Mouse (Mus musculus): ENCODE data around the gene Bbx. TPM values are rescaled to one million over a fixed set of nuclear protein-coding genes. Genes with fewer than 3 reads are reported as not detected.

Gene Bbx
- polyA plus RNA-seq, 1 experiment from 2014 or later: 20.4 TPM

- Histone ChIP-seq H3K4me2 (no peak overlapping the region), H3K4me3 (no peak overlapping the region), H3K9me3 (no peaks in the 10 kb centered on the region), H3K27me3 (no peaks in the 10 kb centered on the region), H3K27ac (replicated peaks) (no peak overlapping the region), H3K36me3 (no peaks in the 10 kb centered on the region), H3K9ac (no peak overlapping the region), H3K4me1 (replicated peaks) (no peaks in the 10 kb centered on the region)
- ATAC-seq (ENCODE audit: low FRiP score, low read depth): no peak
- WGBS: 85% methylated on average over 3 of the region's 3 CpGs
Measured at GRCm38 (mm10) chr16:50388499-50388898, 43.7 kb downstream of the Bbx start.

DNA sequence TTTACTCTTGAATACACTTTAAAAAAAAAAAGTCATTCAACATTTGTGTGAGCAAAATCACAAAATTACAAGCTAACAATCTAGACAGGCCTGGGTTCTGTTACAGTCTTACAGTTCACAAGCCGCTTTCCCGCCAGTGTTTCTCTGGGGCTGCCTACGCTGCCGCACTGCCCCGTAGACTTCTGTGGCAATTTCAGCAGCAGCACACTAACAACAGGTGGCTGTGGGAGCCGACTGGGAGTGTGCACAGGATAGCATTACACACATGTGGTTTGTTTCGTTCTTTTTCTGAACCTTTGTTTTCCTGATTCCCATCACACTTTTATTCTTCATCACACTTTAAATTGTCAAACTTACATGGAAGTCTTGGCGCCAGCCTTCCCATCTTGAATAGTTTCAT lies 48.6 kb downstream of the Bbx start:
- H3K27me3 ChIP-seq: no peaks in the 10 kb centered on the region
- no peak overlapping the region for H3K4me3 ChIP-seq
- H3K27ac ChIP-seq (replicated peaks): no peak overlapping the region
- whole genome bisulfite sequencing: 97% methylated on average over 8 of the region's 8 CpGs
- no peak for ATAC-seq (ENCODE audit: low FRiP score, low read depth)
- no peaks in the 10 kb centered on the region for H3K36me3 ChIP-seq
- H3K4me2 ChIP-seq: no peak overlapping the region
- no peak overlapping the region for H3K9ac ChIP-seq
- H3K4me1 ChIP-seq (replicated peaks): peaks cover 17% of the 10 kb centered on the region
- no peaks in the 10 kb centered on the region for H3K9me3 ChIP-seq

- Histone ChIP-seq H3K27ac (replicated peaks) (peak overlapping the region; percentile 10; the same call in 1 of the 2 replicates), H3K9ac (peak overlapping the region; percentile 30; the same call in 1 of the 2 replicates), H3K27me3 (no peaks in the 10 kb centered on the region), H3K4me2 (peak overlapping the region; percentile 53), H3K4me3 (peak overlapping the region; percentile 25), H3K36me3 (no peaks in the 10 kb centered on the region), H3K9me3 (no peaks in the 10 kb centered on the region), H3K4me1 (replicated peaks) (peaks cover 17% of the 10 kb centered on the region)
- 20% methylated on average over 7 of the region's 7 CpGs for WGBS
- peak; percentile 86 for ATAC-seq (ENCODE audit: low FRiP score, low read depth)
Measured at GRCm38 (mm10) chr16:50381351-50381746, 50.8 kb downstream of the Bbx start.

- peak; percentile 93 for ATAC-seq (ENCODE audit: low FRiP score, low read depth)
- H3K9ac ChIP-seq: peak overlapping the region; percentile 30; the same call in 1 of the 2 replicates
- peak overlapping the region; percentile 25 for H3K4me3 ChIP-seq
- 17% methylated on average over 10 of the region's 10 CpGs for WGBS
- peaks cover 17% of the 10 kb centered on the region for H3K4me1 ChIP-seq (replicated peaks)
- H3K4me2 ChIP-seq: peak overlapping the region; percentile 53
- no peaks in the 10 kb centered on the region for H3K9me3 ChIP-seq
- no peaks in the 10 kb centered on the region for H3K36me3 ChIP-seq
- H3K27me3 ChIP-seq: no peaks in the 10 kb centered on the region
- peak overlapping the region; percentile 10; the same call in 1 of the 2 replicates for H3K27ac ChIP-seq (replicated peaks)
Measured at GRCm38 (mm10) chr16:50380682-50381350, 51.4 kb downstream of the Bbx start.

GRCm38 (mm10) chr16:50380232-50380631 lies 52.0 kb downstream of the Bbx start:
- peaks cover 17% of the 10 kb centered on the region for H3K4me1 ChIP-seq (replicated peaks)
- no peak overlapping the region for H3K9ac ChIP-seq
- no peak for ATAC-seq (ENCODE audit: low FRiP score, low read depth)
- H3K9me3 ChIP-seq: no peaks in the 10 kb centered on the region
- H3K4me3 ChIP-seq: no peak overlapping the region
- no peaks in the 10 kb centered on the region for H3K36me3 ChIP-seq
- no peak overlapping the region for H3K27ac ChIP-seq (replicated peaks)
- WGBS: 27% methylated on average over 7 of the region's 7 CpGs
- no peaks in the 10 kb centered on the region for H3K27me3 ChIP-seq
- H3K4me2 ChIP-seq: peak overlapping the region; percentile 53; the same call in 1 of the 2 replicates

DNA sequence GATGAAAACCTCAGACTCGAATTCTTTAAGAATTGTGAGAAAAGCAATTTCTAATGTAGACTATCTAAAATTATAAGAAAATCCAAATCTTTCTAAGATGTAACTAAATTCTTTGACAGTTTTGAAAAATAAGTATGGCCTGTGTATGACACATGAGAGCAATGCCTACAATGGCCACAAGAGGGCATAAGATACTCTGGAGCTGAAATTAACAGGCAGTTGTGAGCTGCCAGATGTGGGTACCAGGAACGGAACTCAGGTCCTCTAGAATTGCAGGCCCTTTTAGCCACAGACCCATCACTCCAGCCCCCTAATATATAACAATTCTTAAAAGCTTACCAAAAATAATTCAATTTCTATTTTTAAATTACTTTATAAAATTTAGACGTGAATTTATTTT lies 57.6 kb downstream of the Bbx start:
- H3K4me1 ChIP-seq (replicated peaks): 0 out of 2 replicates have a peak, but pooled peaks cover 4% of the 10 kb centered on the region
- no peaks in the 10 kb centered on the region for H3K36me3 ChIP-seq
- no peaks in the 10 kb centered on the region for H3K9me3 ChIP-seq
- no peak overlapping the region for H3K9ac ChIP-seq
- no peaks in the 10 kb centered on the region for H3K27me3 ChIP-seq
- no peak overlapping the region for H3K4me3 ChIP-seq
- H3K4me2 ChIP-seq: no peak overlapping the region
- H3K27ac ChIP-seq (replicated peaks): no peak overlapping the region
- no peak for ATAC-seq (ENCODE audit: low FRiP score, low read depth)
- 85% methylated on average over 3 of the region's 3 CpGs for WGBS

- Histone ChIP-seq H3K4me3 (no peak overlapping the region), H3K9ac (no peak overlapping the region), H3K9me3 (no peaks in the 10 kb centered on the region), H3K4me2 (no peak overlapping the region), H3K36me3 (no peaks in the 10 kb centered on the region), H3K4me1 (replicated peaks) (0 out of 2 replicates have a peak, but pooled peaks cover 4% of the 10 kb centered on the region), H3K27ac (replicated peaks) (no peak overlapping the region), H3K27me3 (no peaks in the 10 kb centered on the region)
- ATAC-seq (ENCODE audit: low FRiP score, low read depth): no peak
- 25% methylated on average over 5 of the region's 5 CpGs for whole genome bisulfite sequencing
Measured at GRCm38 (mm10) chr16:50373685-50374084, 58.5 kb downstream of the Bbx start.

- 80% methylated on average over 2 of the region's 2 CpGs for WGBS
- Histone ChIP-seq H3K4me3 (no peak overlapping the region), H3K4me1 (replicated peaks) (0 out of 2 replicates have a peak, but pooled peaks cover 4% of the 10 kb centered on the region), H3K4me2 (no peak overlapping the region), H3K9me3 (no peaks in the 10 kb centered on the region), H3K27ac (replicated peaks) (no peak overlapping the region), H3K27me3 (no peaks in the 10 kb centered on the region), H3K36me3 (no peaks in the 10 kb centered on the region), H3K9ac (no peak overlapping the region)
- ATAC-seq (ENCODE audit: low FRiP score, low read depth): no peak
Measured at GRCm38 (mm10) chr16:50372543-50372942, 59.6 kb downstream of the Bbx start.

- H3K9ac ChIP-seq: no peak overlapping the region
- no peaks in the 10 kb centered on the region for H3K36me3 ChIP-seq
- no peak overlapping the region for H3K4me3 ChIP-seq
- no peak overlapping the region for H3K27ac ChIP-seq (replicated peaks)
- 63% methylated on average over 3 of the region's 3 CpGs for WGBS
- H3K9me3 ChIP-seq: no peaks in the 10 kb centered on the region
- no peaks in the 10 kb centered on the region for H3K27me3 ChIP-seq
- H3K4me2 ChIP-seq: no peak overlapping the region
- 0 out of 2 replicates have a peak, but pooled peaks cover 4% of the 10 kb centered on the region for H3K4me1 ChIP-seq (replicated peaks)
- no peak for ATAC-seq (ENCODE audit: low FRiP score, low read depth)
Measured at GRCm38 (mm10) chr16:50371460-50371859, 60.7 kb downstream of the Bbx start.

DNA sequence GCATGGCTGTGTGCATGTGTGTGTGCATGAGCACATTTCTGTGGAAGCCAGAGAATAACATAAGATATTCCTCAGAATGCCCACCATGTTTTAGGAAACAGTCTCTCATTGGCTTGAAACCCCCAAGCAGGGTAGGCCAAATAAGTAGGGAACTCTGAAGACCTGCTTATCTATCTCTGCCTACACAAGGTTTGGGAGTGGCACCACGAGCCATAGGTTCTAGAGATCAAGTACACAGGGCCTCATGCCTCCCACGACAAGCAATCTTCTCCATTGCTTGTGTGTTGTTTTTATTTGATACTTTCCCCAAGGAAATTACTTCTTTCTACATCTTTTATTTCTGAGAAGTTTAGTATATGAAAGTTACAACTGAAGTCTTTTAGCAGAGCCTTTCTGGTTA lies 61.8 kb downstream of the Bbx start:
- Histone ChIP-seq H3K9ac (no peak overlapping the region), H3K27me3 (no peaks in the 10 kb centered on the region), H3K4me1 (replicated peaks) (0 out of 2 replicates have a peak, but pooled peaks cover 4% of the 10 kb centered on the region), H3K36me3 (no peaks in the 10 kb centered on the region), H3K27ac (replicated peaks) (no peak overlapping the region), H3K9me3 (no peaks in the 10 kb centered on the region), H3K4me2 (no peak overlapping the region), H3K4me3 (no peak overlapping the region)
- WGBS: 92% methylated on average over 2 of the region's 2 CpGs
- ATAC-seq (ENCODE audit: low FRiP score, low read depth): no peak

DNA sequence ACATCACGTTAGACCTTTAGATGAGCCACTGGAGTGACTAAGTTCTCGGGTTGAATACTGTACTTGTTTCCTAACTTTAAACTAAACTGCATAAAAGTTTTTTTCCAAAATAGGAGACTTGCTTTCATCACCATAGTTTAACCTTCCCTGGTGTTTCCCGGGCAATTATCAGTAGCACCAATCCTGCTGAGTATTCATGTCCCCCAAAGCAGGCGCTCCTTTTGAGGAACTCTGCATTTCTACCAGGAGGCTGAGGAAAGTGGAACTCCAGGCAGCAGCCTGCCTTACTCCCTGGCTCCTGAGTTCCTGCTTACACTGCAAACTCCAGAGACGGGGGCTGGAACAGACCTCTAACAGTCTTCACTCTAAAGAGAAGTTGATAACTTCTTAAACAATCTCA lies 65.6 kb downstream of the Bbx start:
- no peaks in the 10 kb centered on the region for H3K9me3 ChIP-seq
- peaks cover 12% of the 10 kb centered on the region for H3K4me1 ChIP-seq (replicated peaks)
- no peaks in the 10 kb centered on the region for H3K27me3 ChIP-seq
- H3K27ac ChIP-seq (replicated peaks): no peak overlapping the region
- H3K36me3 ChIP-seq: no peaks in the 10 kb centered on the region
- H3K4me2 ChIP-seq: no peak overlapping the region
- H3K4me3 ChIP-seq: no peak overlapping the region
- no peak overlapping the region for H3K9ac ChIP-seq
- ATAC-seq (ENCODE audit: low FRiP score, low read depth): no peak
- WGBS: 60% methylated on average over 5 of the region's 5 CpGs

- H3K9me3 ChIP-seq: no peaks in the 10 kb centered on the region
- peak overlapping the region; percentile 38 for H3K9ac ChIP-seq
- 14% methylated on average over 11 of the region's 11 CpGs for WGBS
- peak overlapping the region; percentile 84 for H3K27ac ChIP-seq (replicated peaks)
- peak overlapping the region; percentile 40 for H3K4me3 ChIP-seq
- H3K4me1 ChIP-seq (replicated peaks): peaks cover 12% of the 10 kb centered on the region
- no peaks in the 10 kb centered on the region for H3K27me3 ChIP-seq
- no peaks in the 10 kb centered on the region for H3K36me3 ChIP-seq
- H3K4me2 ChIP-seq: peak overlapping the region; percentile 58
- peak; percentile 93 for ATAC-seq (ENCODE audit: low FRiP score, low read depth)
Measured at GRCm38 (mm10) chr16:50364189-50365059, 67.8 kb downstream of the Bbx start.

All from hindbrain, embryonic 15.5 days (tissue).